Mouse (Mus musculus): ENCODE results near the gene Marveld1.

The Marveld1 gene

GRCm38 (mm10) chr19:42170025-42170969, 23.1 kb downstream of the Marveld1 start:
- peak; percentile 95 for DNase-seq (ENCODE audit: low spot score)

GRCm38 (mm10) chr19:42176841-42177240, 29.6 kb downstream of the Marveld1 start:
- DNase-seq (ENCODE audit: low spot score), result no peak

- no peak for DNase-seq (ENCODE audit: low spot score)
These were observed 30.3 kb downstream of the Marveld1 start for GRCm38 (mm10) chr19:42177461-42177860.

GRCm38 (mm10) chr19:42179356-42179755, 32.2 kb downstream of the Marveld1 start:
- peak; percentile 58 for DNase-seq (ENCODE audit: low spot score)

GRCm38 (mm10) chr19:42182673-42183072, 35.5 kb downstream of the Marveld1 start:
- no peak for DNase-seq (ENCODE audit: low spot score)

GRCm38 (mm10) chr19:42189735-42190134, 42.5 kb downstream of the Marveld1 start:
- no peak for DNase-seq (ENCODE audit: low spot score)

- peak; percentile 48 for DNase-seq (ENCODE audit: low spot score)
These were observed 43.3 kb downstream of the Marveld1 start for GRCm38 (mm10) chr19:42190494-42190893.

GRCm38 (mm10) chr19:42193311-42193710, 46.1 kb downstream of the Marveld1 start:
- DNase-seq (ENCODE audit: low spot score), result no peak

GRCm38 (mm10) chr19:42196378-42196777, 49.2 kb downstream of the Marveld1 start:
- DNase-seq (ENCODE audit: low spot score), result peak; percentile 26

GRCm38 (mm10) chr19:42197066-42197465, 49.9 kb downstream of the Marveld1 start:
- no peak for DNase-seq (ENCODE audit: low spot score)

GRCm38 (mm10) chr19:42198026-42198425, 50.8 kb downstream of the Marveld1 start:
- DNase-seq (ENCODE audit: low spot score), result no peak
